Mouse (Mus musculus) thymus, adult 2 months (tissue): ENCODE data around the gene Rbp4. TPM values are rescaled to one million over a fixed set of nuclear protein-coding genes. Genes with fewer than 3 reads are reported as not detected.

ENCODE experiments used
- DNase-seq: peaks from one replicate; pipeline ENCODE4 v3.0.0; 2021
- H3K27ac ChIP-seq: fragments of 200-500 bp; 2 replicates; pipeline ENCODE4 v1.5.1; 2012; ENCODE audit warnings: low read length, control low read depth; ENCODE audit not compliant: control insufficient read depth, insufficient read depth
- H3K27me3 ChIP-seq: fragments of 200-500 bp; 2 replicates; pipeline ENCODE4 v1.6.1; 2012; ENCODE audit warnings: mild to moderate bottlenecking, low read length, moderate library complexity, mixed read lengths; ENCODE audit not compliant: control insufficient read depth, insufficient read depth
- H3K36me3 ChIP-seq: fragments of 200-500 bp; 2 replicates; pipeline ENCODE4 v1.6.1; 2012; ENCODE audit warnings: mild to moderate bottlenecking, low read length, moderate library complexity; ENCODE audit not compliant: control insufficient read depth, insufficient read depth
- H3K4me1 ChIP-seq: fragments of 200-500 bp; replicated peaks from 2 replicates; pipeline ENCODE4 v1.6.1; 2012; ENCODE audit warnings: low read length; ENCODE audit not compliant: control insufficient read depth, insufficient read depth
- H3K4me3 ChIP-seq: fragments of 200-500 bp; 2 replicates; pipeline ENCODE4 v1.5.1; 2012; ENCODE audit warnings: mild to moderate bottlenecking, low read length, control low read depth, moderate library complexity; ENCODE audit not compliant: control insufficient read depth, insufficient read depth
- CTCF ChIP-seq: fragments of 200-500 bp; IDR thresholded peaks from 2 replicates; pipeline ENCODE4 v1.5.1; 2012; ENCODE audit warnings: mild to moderate bottlenecking, control low read depth, low read length, moderate library complexity, borderline replicate concordance; ENCODE audit not compliant: control insufficient read depth, poor library complexity, insufficient read depth; ENCODE audit errors: extremely low read depth
- POLR2A ChIP-seq: fragments of 200-500 bp; IDR thresholded peaks from 2 replicates; pipeline ENCODE4 v1.6.1; 2012; ENCODE audit warnings: mild to moderate bottlenecking, low read length, control low read depth, moderate library complexity; ENCODE audit not compliant: control insufficient read depth, poor library complexity, insufficient read depth; ENCODE audit errors: extremely low read depth
- WGBS: fragments of 180-500 bp; shearing (Covaris S2); methylation state at CpG from one replicate; pipeline ENCODE4 v1.1.7; 2018; 5-methylcytosine and 5-hydroxymethylcytosine counted together
- polyA plus RNA-seq: library from polyadenylated mRNA; depleted of rRNA; stranded (reverse); fragments of >200 nt; gene quantifications from 2 replicates; pipeline ENCODE4 v1.2.3, GENCODE M21; 2012

Rbp4 gene
- polyA plus RNA-seq, 1 experiment = 9.0 TPM

GRCm38 (mm10) chr19:38114834-38115491 lies 10.1 kb downstream of the Rbp4 start:
- H3K36me3 ChIP-seq = no peaks in the 10 kb centered on the region
- 97% methylated on average over 7 of the region's 7 CpGs for WGBS
- no peak for DNase-seq
- H3K4me1 ChIP-seq = no peaks in the 10 kb centered on the region
- H3K27ac ChIP-seq = no peak overlapping the region
- TF ChIP-seq POLR2A = no peak
- no peak for TF ChIP-seq CTCF
- H3K4me3 ChIP-seq = no peak overlapping the region
- no peaks in the 10 kb centered on the region for H3K27me3 ChIP-seq

- Histone ChIP-seq H3K27ac (no peak overlapping the region), H3K36me3 (no peaks in the 10 kb centered on the region), H3K4me3 (no peak overlapping the region), H3K4me1 (no peaks in the 10 kb centered on the region), H3K27me3 (no peaks in the 10 kb centered on the region)
- no peak for TF ChIP-seq CTCF
- TF ChIP-seq POLR2A = no peak
- 75% methylated on average over 4 of the region's 4 CpGs for WGBS
- DNase-seq = no peak
Observed at GRCm38 (mm10) chr19:38112575-38112974, 12.5 kb downstream of the Rbp4 start.

- Histone ChIP-seq H3K36me3 (no peaks in the 10 kb centered on the region), H3K27ac (no peak overlapping the region), H3K4me3 (no peak overlapping the region), H3K4me1 (no peaks in the 10 kb centered on the region), H3K27me3 (no peaks in the 10 kb centered on the region)
- TF ChIP-seq CTCF = no peak
- DNase-seq = no peak
- WGBS = 92% methylated on average over 8 of the region's 8 CpGs
Observed at GRCm38 (mm10) chr19:38111056-38111455, 14.0 kb downstream of the Rbp4 start.

- H3K36me3 ChIP-seq = no peaks in the 10 kb centered on the region
- H3K4me1 ChIP-seq = no peaks in the 10 kb centered on the region
- no peak overlapping the region for H3K4me3 ChIP-seq
- TF ChIP-seq CTCF (no peak), POLR2A (no peak)
- H3K27me3 ChIP-seq = no peaks in the 10 kb centered on the region
- H3K27ac ChIP-seq = no peak overlapping the region
- DNase-seq = no peak
- 83% methylated on average over 15 of the region's 15 CpGs for WGBS
Observed at GRCm38 (mm10) chr19:38109506-38110242, 15.4 kb downstream of the Rbp4 start.

- Histone ChIP-seq H3K27ac (no peak overlapping the region), H3K4me1 (no peaks in the 10 kb centered on the region)
- 92% methylated on average over 4 of the region's 4 CpGs for WGBS
Observed at GRCm38 (mm10) chr19:38107871-38108270, 17.2 kb downstream of the Rbp4 start.

GRCm38 (mm10) chr19:38096858-38097758 lies 28.0 kb downstream of the Rbp4 start, which contains the start of gene Ffar4:
Gene Ffar4, plus strand, starts transcription at chr19:38097071.
- Histone ChIP-seq H3K27ac (no peak within 1 kb of the TSS), H3K4me3 (no peak within 1 kb of the TSS), H3K27me3 (no peaks in the 10 kb centered on the region), H3K36me3 (no peaks in the 10 kb centered on the region), H3K4me1 (no peaks in the 10 kb centered on the region)
- TF ChIP-seq CTCF (no peak), POLR2A (no peak)
- DNase-seq = no peak
- 3% methylated on average over 77 of the region's 77 CpGs for WGBS

More at GRCm38 (mm10) chr19:38107871-38108270, 17.2 kb downstream of the Rbp4 start:
- Histone ChIP-seq H3K27me3 (no peaks in the 10 kb centered on the region), H3K36me3 (no peaks in the 10 kb centered on the region), H3K4me3 (no peak overlapping the region)
- TF ChIP-seq CTCF (no peak), POLR2A (no peak)
- DNase-seq = no peak
